Mouse (Mus musculus): ENCODE measurements around the gene C9orf72.
A peak's percentile ranks its signal among the peaks of the same experiment; 100 is the strongest.
"Not testable (repeated sequence)": the region's sequence is repeated elsewhere in the genome, so short reads cannot be mapped to it uniquely, and the experiment has no call there.

The C9orf72 gene

DNA sequence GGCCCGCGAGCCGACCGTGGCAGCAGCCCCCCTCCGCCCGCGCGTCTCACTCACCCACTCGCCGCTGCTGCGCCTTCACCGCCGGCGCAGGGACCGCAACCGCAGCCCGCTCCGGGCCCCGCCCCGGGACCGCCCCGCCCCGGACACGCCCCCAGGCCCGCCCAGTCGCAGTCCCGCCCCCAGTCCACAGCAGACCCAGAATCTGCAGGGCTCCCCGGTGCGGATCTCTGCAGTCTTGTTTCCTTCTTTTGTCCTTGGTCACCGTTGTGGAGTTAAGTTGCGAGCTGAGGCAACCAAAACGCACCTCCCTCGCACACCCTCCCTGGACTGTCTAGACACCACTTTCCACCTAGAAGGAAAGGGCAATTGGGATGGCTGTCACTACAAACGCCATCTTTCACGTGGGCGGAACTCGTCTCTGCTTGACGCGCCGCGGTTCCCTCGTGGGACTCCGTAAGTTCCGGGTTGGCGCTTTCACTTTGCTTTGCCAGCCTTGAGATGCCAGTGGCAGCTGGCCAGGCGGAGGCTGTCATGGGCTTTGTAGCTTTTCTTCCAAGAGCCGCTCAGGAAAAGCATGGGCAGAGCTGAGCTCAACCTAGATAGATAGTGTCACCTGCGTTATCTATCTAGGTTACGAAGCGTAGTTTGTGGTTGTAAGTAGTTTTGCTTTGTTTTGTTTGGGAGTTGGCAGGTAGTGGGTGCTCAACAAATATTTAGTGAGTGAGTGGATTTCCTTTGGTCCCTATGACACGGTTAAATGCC is at the start of gene C9orf72:
Gene C9orf72, minus strand, starts transcription at position 442 of the 762 bp plus-strand sequence.
- DNase-seq (ENCODE audit: low read depth, low spot score) = peak; percentile 96

DNA sequence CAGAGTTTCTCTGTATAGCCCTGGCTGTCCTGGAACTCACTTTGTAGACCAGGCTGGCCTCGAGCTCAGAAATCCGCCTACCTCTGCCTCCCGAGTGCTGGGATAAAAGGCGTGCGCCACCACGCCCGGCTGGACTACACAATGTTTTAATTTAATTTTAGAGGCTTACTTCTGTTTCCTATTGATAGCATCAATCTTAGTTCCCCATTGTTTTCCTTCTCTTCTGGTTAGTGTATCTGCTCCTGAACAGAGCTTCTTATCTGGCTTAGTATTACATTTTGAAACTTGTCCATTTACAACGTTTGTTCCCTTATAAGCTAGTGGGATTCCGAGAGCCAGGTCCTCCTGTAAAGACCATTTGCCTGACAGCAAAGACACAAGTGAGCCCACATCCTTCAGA is 33.0 kb upstream of the C9orf72 start:
- no peak for DNase-seq (ENCODE audit: low read depth, low spot score)

DNA sequence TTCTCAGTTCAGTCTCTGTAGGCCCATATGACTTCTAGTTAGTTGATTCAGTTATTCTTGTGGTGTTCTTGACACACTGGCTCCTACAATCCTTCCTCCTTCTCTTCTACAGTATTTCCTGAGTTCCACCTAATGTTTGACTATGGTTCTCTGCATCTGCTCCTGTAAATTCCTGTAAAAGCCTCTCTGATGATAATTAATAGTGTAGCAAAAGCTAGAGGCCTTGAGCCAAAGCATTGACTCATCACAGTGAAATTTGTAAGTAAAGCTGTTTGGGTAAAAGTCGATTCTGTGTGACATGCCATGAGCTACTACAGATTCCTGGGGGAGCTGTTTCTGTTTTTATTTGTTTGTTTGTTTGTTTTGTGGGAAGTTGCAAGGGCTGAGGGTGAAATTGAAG is 18.0 kb upstream of the C9orf72 start:
- no peak for DNase-seq (ENCODE audit: low read depth, low spot score)

DNA sequence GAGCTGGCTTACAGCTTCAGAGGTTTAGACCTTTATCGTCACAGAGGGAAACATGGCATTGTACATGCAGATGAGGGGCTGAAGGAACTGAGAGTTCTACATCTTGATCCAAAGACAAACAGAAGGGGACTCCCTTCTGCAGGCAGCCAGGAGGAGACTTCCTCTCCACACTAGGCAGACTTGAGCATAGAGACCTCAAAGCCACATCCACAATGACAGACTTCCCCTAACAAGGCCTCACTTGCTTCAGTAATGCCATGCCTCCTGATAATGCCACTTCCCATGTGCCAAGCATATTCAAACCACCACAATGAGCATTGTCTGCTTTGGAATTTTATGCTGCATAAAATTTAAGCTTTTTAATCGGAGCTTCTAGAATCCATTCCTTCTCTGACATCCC is 15.8 kb upstream of the C9orf72 start:
- no peak for DNase-seq (ENCODE audit: low read depth, low spot score)

DNA sequence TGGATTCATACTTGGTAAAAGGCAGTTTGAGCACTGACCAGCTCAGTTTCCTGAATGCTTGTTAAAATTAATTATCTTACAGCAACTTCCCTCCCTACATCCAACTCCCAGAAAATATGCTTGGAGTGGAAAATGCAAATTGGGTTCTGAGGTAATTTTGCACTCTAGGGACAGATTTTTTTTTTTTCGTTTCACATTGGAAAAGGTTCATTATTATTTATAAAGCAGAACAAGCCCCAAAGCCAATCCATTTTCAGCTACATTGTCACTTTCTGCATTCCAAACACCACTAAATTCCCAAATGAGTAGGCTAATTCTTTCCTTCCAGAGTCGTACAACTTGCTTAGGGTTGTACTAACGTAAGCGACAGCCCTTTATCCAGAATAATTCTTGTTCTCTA is 12.7 kb upstream of the C9orf72 start:
- no peak for DNase-seq (ENCODE audit: low read depth, low spot score)

DNA sequence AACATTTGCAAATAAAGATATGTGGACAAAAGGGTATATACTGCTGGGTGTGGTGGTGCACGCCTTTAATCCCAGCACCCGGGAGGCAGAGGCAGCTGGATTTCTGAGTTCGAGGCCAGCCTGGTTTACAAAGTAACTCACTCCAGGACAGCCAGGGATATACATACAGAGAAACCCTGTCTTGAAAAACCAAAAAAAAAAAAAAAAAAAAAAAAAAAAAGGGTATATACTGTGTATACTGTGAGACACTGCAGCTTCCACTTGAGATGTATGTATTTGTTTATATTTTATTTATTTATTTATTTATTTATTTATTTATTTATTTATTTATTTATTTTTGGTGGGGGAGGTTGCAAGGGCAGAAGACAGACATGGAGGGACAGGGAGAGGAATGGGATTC is 12.3 kb upstream of the C9orf72 start:
- DNase-seq (ENCODE audit: low read depth, low spot score) = not testable (repeated sequence)

DNA sequence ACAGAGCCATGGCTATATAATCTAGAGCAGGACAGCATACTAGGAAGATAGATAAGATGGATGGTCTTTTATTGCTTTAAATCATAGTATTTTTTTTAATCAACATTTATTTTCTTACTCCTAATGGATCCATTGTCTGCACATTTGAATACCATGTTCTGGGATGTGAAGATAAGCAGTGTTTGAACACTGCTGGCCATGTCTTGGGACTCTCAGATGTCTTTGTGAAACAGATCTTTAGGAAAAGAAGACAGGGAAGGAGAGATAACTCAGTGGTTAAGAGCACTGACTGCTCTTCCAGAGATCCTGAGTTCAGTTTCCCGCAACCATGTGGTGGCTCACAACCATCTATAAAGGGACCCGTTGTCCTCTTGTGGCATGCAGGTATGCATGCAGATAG is 10.3 kb upstream of the C9orf72 start:
- DNase-seq (ENCODE audit: low read depth, low spot score) = no peak

DNA sequence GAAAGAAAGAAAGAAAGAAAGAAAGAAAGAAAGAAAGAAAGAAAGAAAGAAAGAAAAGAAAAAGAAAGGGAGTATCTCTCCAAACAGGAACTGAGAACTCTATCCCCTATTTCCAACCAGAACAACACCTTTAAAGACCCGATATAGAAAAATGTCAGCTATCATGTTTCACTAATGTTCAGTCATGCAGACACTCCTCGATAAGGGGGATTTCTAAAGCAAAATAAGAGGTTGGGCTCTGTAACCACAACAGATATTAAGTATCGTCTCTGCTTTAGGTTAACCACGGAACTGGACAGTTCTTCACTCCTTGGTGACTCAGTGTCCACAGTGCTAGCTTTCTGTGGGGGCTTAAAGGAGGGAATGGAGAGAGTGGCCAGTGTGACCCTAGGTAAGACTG is 2.3 kb upstream of the C9orf72 start:
- DNase-seq (ENCODE audit: low read depth, low spot score) = no peak

DNA sequence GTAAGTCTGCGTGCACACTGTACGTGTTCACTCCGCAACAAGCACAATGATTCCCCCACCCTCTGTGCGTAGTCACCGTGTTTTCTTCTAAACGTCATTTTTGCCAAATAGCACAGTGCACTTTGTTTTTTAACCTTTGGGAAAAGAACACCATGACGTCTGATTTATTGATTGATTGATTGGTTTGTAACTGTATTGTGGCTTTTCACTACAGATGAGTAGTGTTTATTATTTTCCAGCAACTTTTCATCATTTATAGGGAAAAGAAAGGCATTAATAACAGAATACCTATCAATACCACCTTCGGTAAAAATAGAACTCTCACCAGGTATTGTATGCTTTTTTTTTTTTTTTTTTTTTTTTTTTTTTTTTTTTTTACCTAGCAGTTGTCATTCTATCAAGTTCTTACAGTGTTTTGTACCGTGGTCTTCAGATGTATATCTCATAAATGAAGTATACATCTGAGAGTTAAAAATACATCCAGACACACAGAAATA is 569 bp upstream of the C9orf72 start:
- DNase-seq (ENCODE audit: low read depth, low spot score) = peak; percentile 11

DNA sequence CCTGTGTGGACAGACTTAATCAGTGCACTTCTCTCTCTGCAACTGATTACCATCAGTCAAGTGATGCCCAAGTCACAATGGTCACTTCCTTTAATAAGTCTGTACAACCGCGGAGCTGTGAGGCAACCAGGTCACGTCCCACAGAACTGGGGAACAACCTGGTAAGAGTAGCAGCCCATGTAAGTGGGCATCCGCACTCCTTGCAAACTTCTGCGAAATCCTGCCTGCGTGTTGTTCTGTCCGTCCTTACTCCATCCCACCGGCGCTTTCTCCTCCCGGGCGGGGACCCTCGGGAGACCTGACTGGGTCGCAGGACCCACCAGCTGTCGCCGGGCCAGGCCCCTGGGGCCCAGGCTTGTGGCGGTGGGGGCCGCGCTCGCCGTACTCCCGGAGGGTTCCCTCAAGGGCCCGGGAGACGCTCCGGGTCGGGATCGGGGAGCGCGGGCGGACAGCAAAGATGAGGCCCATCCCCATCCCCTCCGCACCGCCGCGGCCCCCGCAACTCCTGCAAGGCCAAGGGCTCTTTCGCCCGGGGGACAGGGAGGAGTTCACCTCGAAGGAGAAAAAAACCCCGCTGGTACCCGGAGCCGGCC is 738 bp downstream of the C9orf72 start:
- DNase-seq (ENCODE audit: low read depth, low spot score) = no peak

DNA sequence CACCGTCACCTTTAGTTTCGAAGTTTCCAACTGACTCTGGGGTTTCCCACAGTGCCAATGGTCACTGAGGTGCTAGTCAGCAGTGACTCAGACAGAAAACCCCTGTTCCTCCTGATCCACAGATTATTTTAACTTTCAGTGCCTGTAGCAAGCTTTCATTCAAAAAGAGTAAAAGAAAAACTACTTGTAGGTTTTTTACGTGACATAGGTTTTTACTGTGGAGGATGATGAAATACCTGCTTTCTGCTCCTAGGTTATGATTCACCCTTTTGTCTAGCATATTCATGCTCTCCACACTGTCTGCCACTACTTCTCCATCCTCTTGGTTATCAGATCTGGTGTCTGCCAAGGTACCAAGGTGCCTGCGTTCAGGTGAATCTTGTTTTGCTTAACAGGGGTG is 1.9 kb downstream of the C9orf72 start:
- no peak for DNase-seq (ENCODE audit: low read depth, low spot score)

DNA sequence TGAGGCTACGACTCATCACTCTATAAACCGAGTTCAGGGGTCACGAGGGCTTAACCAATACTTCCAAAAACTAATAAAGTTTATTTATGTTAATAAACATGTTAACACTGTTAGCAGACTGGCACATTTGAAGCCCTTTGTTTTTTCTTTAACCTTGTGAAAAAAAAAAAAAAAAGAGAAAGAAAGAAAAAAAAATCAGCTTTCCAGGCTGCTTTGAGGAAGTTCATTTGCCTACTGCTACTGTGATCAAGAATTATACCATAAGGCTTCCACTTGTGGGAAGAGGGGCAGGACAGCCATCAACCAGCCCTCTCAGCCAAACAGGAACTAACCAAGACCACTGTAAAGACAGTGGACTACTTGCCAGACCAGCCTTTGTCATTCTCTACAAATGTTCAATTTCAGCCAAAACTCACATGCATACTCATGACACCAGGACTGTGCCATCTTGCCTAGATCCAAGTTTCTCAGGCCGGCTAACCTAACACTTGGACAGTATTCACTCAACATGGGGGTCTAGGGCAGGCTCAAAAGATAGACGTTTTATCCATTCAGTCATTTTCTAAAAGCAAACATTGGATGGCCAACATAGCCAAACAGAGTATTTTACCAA is 2.5 kb downstream of the C9orf72 start:
- no peak for DNase-seq (ENCODE audit: low read depth, low spot score)

DNA sequence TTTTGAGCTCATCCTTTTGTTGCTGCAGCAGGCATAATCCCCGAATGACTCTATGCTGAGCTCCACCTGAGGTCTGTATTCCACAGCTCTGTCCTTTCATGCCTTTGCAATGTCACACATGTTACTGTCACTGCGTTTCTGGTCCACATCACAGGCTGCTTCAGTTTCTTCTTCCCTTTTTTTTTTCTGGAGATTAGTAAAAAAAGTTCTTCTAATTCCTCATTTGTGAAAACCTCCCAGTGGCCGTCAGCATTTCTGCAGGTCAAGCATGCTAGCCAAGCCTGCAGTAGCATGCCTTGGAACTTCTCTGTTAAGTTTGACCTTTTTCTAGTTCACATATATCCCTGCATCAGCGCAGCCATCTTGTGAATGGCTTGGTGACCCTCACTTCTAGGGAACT is 4.1 kb downstream of the C9orf72 start:
- DNase-seq (ENCODE audit: low read depth, low spot score) = no peak

DNA sequence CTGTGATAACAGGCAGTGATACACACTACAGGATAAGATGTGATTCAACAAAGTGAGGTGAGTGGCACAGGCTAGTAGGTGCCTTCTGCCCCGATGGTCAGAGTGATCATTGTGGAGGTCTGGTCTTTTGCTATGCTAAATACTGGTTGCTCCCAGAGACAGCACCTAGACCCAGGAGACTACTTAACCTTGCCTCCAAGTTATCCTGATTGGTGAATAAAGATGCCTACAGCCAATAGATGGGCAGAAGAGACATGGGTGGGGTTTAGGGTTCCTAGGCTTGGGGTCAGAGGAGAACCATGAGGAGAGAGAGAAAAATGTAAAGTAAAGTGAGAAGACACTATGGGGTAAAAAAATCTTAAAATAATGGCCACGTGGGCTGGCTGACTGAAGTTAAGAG is 4.8 kb downstream of the C9orf72 start:
- DNase-seq (ENCODE audit: low read depth, low spot score) = no peak

DNA sequence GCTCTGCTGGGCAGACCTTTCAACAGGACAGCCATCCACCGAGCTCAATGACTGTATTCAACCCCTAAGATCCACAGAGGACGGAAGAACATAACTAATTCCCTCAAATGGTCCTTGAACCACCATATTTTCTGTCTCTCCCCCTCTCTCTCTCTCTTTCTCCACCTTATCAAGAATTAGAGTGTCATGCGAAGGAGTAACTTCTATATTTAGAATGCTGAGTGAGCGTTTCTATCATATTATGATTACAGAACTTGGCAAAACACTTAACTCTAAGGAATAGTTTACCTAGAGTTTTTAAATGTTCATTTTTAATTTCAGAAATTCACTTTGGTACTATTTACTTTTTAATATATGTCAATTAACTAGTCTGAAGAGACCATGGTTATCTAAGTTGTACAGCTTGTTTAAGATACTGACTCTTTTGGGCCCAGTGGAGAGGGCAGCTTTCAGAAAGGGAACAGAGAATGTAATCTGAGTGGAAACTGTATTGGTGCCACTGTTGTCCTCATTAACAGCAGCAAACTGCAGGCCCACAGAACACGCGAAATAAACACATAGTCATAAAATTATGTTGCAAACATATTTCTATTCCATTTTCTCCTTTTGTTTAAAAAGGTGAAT is 5.8 kb downstream of the C9orf72 start:
- DNase-seq (ENCODE audit: low read depth, low spot score) = no peak

DNA sequence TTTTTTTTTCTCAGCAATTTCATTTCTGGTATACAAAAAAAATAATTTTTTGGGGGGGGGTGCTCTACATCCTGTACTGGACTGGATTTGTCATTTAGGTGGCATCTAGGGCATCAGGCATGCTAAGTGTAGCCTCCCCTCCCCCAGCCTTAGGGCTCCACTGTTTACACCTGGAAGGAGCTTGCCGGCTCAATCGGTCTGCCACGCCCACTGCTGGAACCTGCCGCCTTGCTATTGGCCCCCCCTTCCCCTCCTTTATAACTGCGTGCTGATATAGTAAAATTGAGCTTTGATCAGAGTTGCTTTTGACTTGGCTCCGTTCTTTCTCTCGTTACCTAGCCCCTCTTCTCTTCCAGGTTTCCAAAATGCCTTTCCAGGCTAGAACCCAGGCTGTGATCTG is 21.3 kb downstream of the C9orf72 start:
- no peak for DNase-seq (ENCODE audit: low read depth, low spot score)

DNA sequence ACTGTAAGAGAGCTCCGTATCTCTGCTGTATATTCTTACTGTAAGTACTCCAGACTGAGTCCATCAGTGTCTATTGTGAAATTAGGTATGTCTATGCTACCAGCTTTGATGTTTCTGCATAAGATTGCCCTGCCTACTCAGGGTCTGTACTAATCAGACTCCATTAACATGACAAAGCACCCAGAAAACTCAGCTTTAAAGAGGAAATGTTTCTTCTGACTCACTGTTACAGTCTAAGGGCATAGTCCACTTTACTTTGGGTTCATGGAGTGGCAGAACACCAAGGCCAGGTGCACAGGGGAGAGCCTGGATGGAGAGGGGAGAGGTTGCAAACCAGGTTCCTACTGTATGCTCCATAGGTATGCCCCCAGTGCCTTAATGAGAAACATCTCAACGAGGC is 22.3 kb downstream of the C9orf72 start:
- no peak for DNase-seq (ENCODE audit: low read depth, low spot score)

DNA sequence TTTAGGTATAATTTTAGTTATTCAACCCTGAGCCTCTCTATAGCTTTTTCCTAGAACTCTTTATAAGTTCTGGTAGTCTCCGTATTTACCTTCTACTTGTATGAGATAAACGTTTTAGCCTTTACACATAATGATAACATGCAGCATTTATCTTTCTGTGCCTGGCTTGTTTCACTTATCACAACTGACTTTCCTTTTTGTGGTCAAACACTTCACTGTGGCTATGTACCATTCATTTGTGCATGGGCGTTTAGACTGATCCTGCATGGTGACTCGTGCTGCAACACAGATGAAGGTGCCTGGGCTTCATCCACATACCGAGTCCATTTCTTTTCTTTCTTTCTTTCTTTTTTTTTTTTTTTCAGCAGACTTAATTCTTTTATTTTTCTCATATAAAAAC is 24.3 kb downstream of the C9orf72 start:
- no peak for DNase-seq (ENCODE audit: low read depth, low spot score)

DNA sequence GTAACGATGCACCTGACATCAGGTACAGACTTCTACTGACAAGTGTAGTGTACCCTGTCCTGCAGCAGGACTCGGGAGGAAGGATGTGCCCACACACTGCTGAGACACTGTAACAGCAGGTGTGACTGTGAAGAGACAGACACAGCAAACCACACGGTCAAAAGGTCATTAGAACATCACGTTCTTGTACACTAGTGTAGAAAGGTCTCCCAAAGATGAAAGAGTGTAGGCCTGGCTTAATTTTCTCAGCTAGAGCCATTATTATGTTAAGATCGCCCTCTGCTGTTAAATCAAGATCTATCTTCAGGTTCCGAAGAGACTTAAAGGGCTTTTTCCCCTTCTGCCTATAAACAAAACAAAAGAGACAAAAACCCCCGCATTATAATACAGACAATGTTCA is 33.2 kb downstream of the C9orf72 start:
- DNase-seq (ENCODE audit: low read depth, low spot score) = no peak

DNA sequence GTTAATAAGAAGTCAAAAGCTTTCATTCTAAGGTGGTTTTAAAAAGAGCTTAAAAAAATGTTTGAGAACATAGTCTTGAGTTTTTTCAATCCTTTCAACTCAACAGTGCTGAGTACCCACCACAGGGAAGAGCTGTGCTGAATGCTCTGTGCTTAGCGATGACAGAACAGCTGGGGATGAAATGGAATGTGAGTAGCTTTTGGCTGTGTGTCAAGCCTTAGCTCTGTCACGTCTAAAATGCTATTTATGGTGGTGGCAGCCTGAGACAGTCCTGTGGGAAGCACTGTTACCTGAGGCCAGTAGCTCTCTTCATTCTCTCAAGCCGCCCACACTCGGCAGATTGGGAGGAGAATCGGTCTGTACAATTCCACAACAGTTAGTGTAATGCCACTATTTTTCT is 36.2 kb downstream of the C9orf72 start:
- no peak for DNase-seq (ENCODE audit: low read depth, low spot score)

DNA sequence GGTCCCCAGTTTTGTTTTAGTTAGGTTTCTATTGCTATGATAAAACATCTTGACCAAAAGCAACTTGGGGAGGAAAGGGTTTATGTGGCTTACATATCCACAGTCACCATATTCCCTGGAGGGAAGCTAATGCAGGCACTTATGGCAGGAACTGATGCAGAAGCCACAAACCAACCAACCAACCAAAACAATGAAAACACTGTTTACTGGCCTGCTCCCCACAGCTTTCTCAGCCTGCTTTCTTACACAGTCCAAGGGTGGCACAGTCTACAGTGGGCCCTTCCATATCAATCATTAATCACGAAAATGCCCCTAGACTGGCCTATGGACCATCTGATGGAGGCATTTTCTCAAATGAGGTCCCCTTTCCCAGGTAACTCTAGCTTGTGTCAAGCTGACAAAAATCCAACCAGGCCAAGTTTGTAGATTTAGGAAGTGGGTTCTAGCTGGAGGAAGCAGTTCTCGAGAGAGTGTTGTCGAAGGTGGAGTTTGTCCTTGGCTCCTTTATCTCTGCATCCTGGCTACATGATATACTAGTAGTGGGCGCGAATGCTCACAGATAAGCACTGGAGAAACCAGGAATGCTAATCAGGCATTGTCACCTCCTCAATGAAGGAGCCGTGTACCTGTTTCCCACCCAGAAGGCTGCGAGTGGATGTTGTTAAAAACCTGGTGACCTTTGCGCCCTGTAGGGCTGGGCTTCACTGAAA is 38.2 kb downstream of the C9orf72 start:
- DNase-seq (ENCODE audit: low read depth, low spot score) = no peak

All from retina, adult 2 months (tissue).